10 mouse cellular contexts compared by ENCODE assay signal in the genomic region with DNA sequence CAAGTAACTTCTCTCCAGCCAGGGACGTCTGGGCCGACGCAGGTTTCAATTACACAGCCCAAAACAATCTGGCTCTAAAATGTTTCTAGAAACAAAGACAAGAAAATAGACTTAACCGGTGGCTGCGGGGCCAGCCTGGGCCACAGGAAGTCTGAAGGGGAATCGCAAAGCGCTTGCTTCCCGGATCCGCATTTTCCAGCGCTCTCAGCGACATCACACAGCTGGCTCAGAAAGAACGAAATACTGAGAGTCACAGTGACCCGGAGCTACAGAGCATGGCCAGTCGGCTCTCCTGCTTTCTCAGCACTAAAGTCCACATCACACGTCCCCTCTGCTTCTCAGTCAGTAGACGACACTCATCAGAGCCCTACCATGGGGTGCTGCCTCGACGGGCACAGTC. TPM values are rescaled to one million over a fixed set of nuclear protein-coding genes. Genes with fewer than 3 reads are reported as not detected.
DNase-seq lines count a peak whose midpoint lies in the region; ATAC-seq and TF ChIP-seq lines count a peak whose summit lies in the region.
"Had no signal": no experiment of that assay in that cellular context is flagged by ENCODE, and none has a peak within 500 bp of the region (broad histone marks: within the 10 kb centered on the region; RNA-seq: fewer than 3 reads in every experiment).

No protein-coding gene starts in this region.

- no peak for ATAC-seq in midbrain, embryonic 13.5 days
- no peak for ATAC-seq in midbrain, embryonic 11.5 days (ENCODE audit: low FRiP score)
- ATAC-seq in kidney, embryonic 14.5 days (ENCODE audit: low FRiP score, low TSS enrichment): no peak
- no peak for ATAC-seq in stomach, embryonic 15.5 days (ENCODE audit: insufficient read depth, low FRiP score, low read depth)
- ATAC-seq: inflammation-experienced regulatory T-cells, adult 6 months had no signal

- peaks cover 50% of the 10 kb centered on the region for H3K4me1 ChIP-seq in midbrain, embryonic 13.5 days (replicated peaks)
- peaks cover 14% of the 10 kb centered on the region for H3K4me1 ChIP-seq in midbrain, embryonic 11.5 days (ENCODE audit: control insufficient read depth, insufficient read depth, low read length)
- peaks cover 33% of the 10 kb centered on the region; the same call in 1 of the 2 replicates for H3K4me1 ChIP-seq in kidney, embryonic 14.5 days (ENCODE audit: control insufficient read depth, insufficient read depth, low read length)
- peaks cover 38% of the 10 kb centered on the region for H3K4me1 ChIP-seq in stomach, embryonic 15.5 days

- H3K4me2 ChIP-seq in midbrain, embryonic 13.5 days (replicated peaks): no peak overlapping the region
- no peak overlapping the region for H3K4me2 ChIP-seq in midbrain, embryonic 11.5 days
- H3K4me2 ChIP-seq in kidney, embryonic 14.5 days (replicated peaks; ENCODE audit: low read depth, low read length): no peak overlapping the region
- H3K4me2 ChIP-seq in stomach, embryonic 15.5 days: no peak overlapping the region

- intact Hi-C loops in gastrocnemius, adult 2 months (cut with DNase I): no loop called here

- H3K36me3 ChIP-seq in midbrain, embryonic 13.5 days: no peaks in the 10 kb centered on the region
- no peaks in the 10 kb centered on the region; the same call in 1 of the 2 replicates for H3K36me3 ChIP-seq in midbrain, embryonic 11.5 days (ENCODE audit: control insufficient read depth, insufficient read depth, low read length)
- H3K36me3 ChIP-seq in kidney, embryonic 14.5 days (ENCODE audit: control insufficient read depth, insufficient read depth, low read length): no peaks in the 10 kb centered on the region
- H3K36me3 ChIP-seq in stomach, embryonic 15.5 days: no peaks in the 10 kb centered on the region

- H3K27me3 ChIP-seq in midbrain, embryonic 13.5 days: no peaks in the 10 kb centered on the region
- H3K27me3 ChIP-seq in midbrain, embryonic 11.5 days (ENCODE audit: control insufficient read depth, insufficient read depth, low read length): no peaks in the 10 kb centered on the region
- no peaks in the 10 kb centered on the region for H3K27me3 ChIP-seq in kidney, embryonic 14.5 days (ENCODE audit: control insufficient read depth, insufficient read depth, low read length)
- H3K27me3 ChIP-seq in stomach, embryonic 15.5 days (replicated peaks): no peaks in the 10 kb centered on the region

- peak overlapping the region; percentile 80 for H3K27ac ChIP-seq in gastrocnemius, adult 2 months
- H3K27ac ChIP-seq in midbrain, embryonic 13.5 days: peak overlapping the region; percentile 41; the same call in 1 of the 2 replicates
- H3K27ac ChIP-seq in midbrain, embryonic 11.5 days (ENCODE audit: low read depth, low read length): no peak overlapping the region
- H3K27ac ChIP-seq in kidney, embryonic 14.5 days (ENCODE audit: low read depth, low read length): peak overlapping the region; percentile 34
- peak overlapping the region; percentile 55; the same call in 1 of the 2 replicates for H3K27ac ChIP-seq in stomach, embryonic 15.5 days
- H3K27ac ChIP-seq: macrophage had no signal

- no peak for TF ChIP-seq CTCF in gastrocnemius, adult 2 months (IDR thresholded peaks at IDR 0.05)

- DNase-seq in gastrocnemius, adult 2 months: peak; percentile 55
- DNase-seq in gastrocnemius, adult 8-10 months (ENCODE audit: low spot score in 2 of 2): no peak
- no peak for DNase-seq in midbrain, embryonic 11.5 days (ENCODE audit: low spot score, missing footprints)
- DNase-seq in thymus, postnatal 4 days: no peak
- no peak for DNase-seq in frontal cortex, postnatal 14 days (ENCODE audit: low spot score in 2 of 2)

- H3K4me3 ChIP-seq in gastrocnemius, adult 2 months: peak overlapping the region; percentile 58
- no peak overlapping the region for H3K4me3 ChIP-seq in midbrain, embryonic 13.5 days (replicated peaks)
- no peak overlapping the region for H3K4me3 ChIP-seq in midbrain, embryonic 11.5 days (ENCODE audit: low read depth, low read length)
- no peak overlapping the region for H3K4me3 ChIP-seq in kidney, embryonic 14.5 days (ENCODE audit: low read length)
- H3K4me3 ChIP-seq in stomach, embryonic 15.5 days (replicated peaks): no peak overlapping the region

- WGBS in midbrain, embryonic 13.5 days: 89% methylated on average over 18 of the region's 18 CpGs
- 81% methylated on average over 18 of the region's 18 CpGs for WGBS in midbrain, embryonic 11.5 days
- 66% methylated on average over 18 of the region's 18 CpGs for WGBS in kidney, embryonic 14.5 days
- WGBS in stomach, embryonic 15.5 days: 64% methylated on average over 18 of the region's 18 CpGs

- H3K9me3 ChIP-seq in midbrain, embryonic 13.5 days: no peaks in the 10 kb centered on the region
- H3K9me3 ChIP-seq in midbrain, embryonic 11.5 days (ENCODE audit: control insufficient read depth, low read length): no peaks in the 10 kb centered on the region
- H3K9me3 ChIP-seq in kidney, embryonic 14.5 days (ENCODE audit: control insufficient read depth, low read length): no peaks in the 10 kb centered on the region
- no peaks in the 10 kb centered on the region for H3K9me3 ChIP-seq in stomach, embryonic 15.5 days

- H3K9ac ChIP-seq in midbrain, embryonic 13.5 days (replicated peaks): no peak overlapping the region
- H3K9ac ChIP-seq in midbrain, embryonic 11.5 days (ENCODE audit: low read length): no peak overlapping the region
- H3K9ac ChIP-seq in kidney, embryonic 14.5 days (ENCODE audit: low read depth, low read length): no peak overlapping the region
- no peak overlapping the region for H3K9ac ChIP-seq in stomach, embryonic 15.5 days

RNA-seq across cellular contexts. Expression of gene Coro1c, which starts 17.7 kb away (rescaled TPM):
- 10 to 100 TPM in 1 of 2 experiments, 1 to 10 TPM in 1; 7.8 to 11.8 TPM for total RNA-seq in gastrocnemius, adult 2 months (2021)
- total RNA-seq in gastrocnemius, adult 8-10 months (2022): 1 to 10 TPM; 7.0 to 9.8 (median 8.2) TPM
- 214 and 215 TPM in 2 replicates for polyA plus RNA-seq in midbrain, embryonic 13.5 days (2015; fragmentation: Nextera tagmentation; extraction: Ambion mirVana)
- 201 and 205 TPM in 2 replicates for polyA plus RNA-seq in midbrain, embryonic 11.5 days (2014; fragmentation: Nextera tagmentation; extraction: Ambion mirVana)
- 42.1 and 108 TPM in 2 replicates for polyA plus RNA-seq in kidney, embryonic 14.5 days (2014; fragmentation: Nextera tagmentation; extraction: Ambion mirVana)
- 129 and 144 TPM in 2 replicates for polyA plus RNA-seq in stomach, embryonic 15.5 days (2015; fragmentation: Nextera tagmentation; extraction: Ambion mirVana)

RNA-seq across cellular contexts. Expression of gene Selplg, which starts 58.4 kb away (rescaled TPM):
- 1 to 10 TPM in 1 of 2 experiments, under 1 TPM in 1; 0.89 to 1.3 TPM for total RNA-seq in gastrocnemius, adult 2 months (2021)
- 1 to 10 TPM in 1 of 4 experiments, under 1 TPM in 3; 0.41 to 1.5 (median 0.48) TPM for total RNA-seq in gastrocnemius, adult 8-10 months (2022)
- 0.98 and 1.2 TPM in 2 replicates for polyA plus RNA-seq in midbrain, embryonic 13.5 days (2015; fragmentation: Nextera tagmentation; extraction: Ambion mirVana)
- 1.3 TPM in 2 replicates for polyA plus RNA-seq in midbrain, embryonic 11.5 days (2014; fragmentation: Nextera tagmentation; extraction: Ambion mirVana)
- 1.2 and 1.4 TPM in 2 replicates for polyA plus RNA-seq in kidney, embryonic 14.5 days (2014; fragmentation: Nextera tagmentation; extraction: Ambion mirVana)
- polyA plus RNA-seq in stomach, embryonic 15.5 days (2015; fragmentation: Nextera tagmentation; extraction: Ambion mirVana): 5.8 and 7.5 TPM in 2 replicates
